Mouse (Mus musculus) lung, postnatal 14 days (tissue): ENCODE measurements around the gene Fam102b.
A peak's percentile ranks its signal among the peaks of the same experiment; 100 is the strongest.

Experiments
- DNase-seq: peaks from one replicate; pipeline ENCODE4 v3.0.0; 2021

Fam102b gene

GRCm38 (mm10) chr3:109010489-109011260 lies 16.7 kb downstream of the Fam102b start:
- DNase-seq = peak; percentile 52

DNA sequence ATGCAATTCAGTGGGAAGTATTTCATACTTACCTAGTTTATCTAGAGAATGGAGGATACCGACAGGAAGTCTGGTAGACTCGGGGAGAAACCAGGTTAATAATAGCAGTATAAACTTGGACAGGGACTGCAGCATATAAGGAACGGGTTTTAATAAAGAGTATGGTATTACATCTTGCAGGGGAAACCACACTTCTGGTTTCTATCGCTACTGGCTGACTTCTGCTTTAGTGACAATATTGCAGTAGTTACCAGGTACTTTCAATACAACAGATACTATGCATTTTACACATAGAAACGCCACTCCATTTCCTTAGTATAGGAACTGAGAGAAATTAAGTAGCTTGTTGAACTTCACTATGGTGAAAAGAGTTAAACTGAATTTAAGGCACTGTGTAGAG lies 19.2 kb downstream of the Fam102b start:
- DNase-seq = no peak

GRCm38 (mm10) chr3:109005777-109006176 lies 21.6 kb downstream of the Fam102b start:
- no peak for DNase-seq

DNA sequence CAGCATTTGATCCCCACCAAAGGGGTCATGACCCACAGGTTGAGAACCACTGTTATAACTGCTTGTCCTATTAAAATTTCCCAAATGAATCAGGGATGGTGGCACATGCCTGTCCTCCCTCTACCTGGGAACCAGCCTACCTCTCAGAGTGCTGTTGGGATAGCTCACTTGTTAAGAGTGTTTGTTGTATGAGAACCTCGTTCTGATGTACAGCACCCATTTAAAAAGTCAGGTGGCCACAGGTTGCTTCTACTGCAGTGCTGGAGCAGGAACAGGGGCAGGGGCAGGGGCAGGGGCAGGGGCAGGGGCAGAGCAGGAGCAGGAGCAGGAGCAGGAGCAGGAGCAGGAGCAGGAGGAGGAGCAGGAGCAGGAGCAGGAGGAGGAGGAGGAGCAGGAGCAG lies 28.2 kb downstream of the Fam102b start:
- DNase-seq = no peak

GRCm38 (mm10) chr3:108997762-108998161 lies 29.6 kb downstream of the Fam102b start:
- DNase-seq = no peak

- DNase-seq = peak; percentile 36
Measured at GRCm38 (mm10) chr3:108997284-108997683, 30.1 kb downstream of the Fam102b start.

DNA sequence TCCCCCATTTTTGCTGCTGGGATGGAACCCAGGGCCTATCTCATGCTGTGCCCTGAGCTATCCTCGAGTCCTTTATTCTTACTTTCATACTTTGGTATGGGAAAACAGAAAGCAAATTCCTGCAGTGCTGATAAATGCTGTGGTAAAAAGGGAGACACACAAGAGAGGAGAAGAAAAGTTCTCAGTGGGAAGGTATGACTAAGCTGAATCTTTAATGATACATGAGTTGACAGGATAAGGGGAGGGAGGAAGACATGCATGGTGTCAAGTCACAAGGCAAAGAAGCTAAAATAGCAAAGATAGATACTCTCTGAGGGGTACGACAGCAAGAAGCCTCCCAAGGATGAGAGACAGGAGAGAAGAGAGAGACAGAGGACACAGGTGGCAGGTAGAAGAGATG lies 32.0 kb downstream of the Fam102b start:
- DNase-seq = no peak

DNA sequence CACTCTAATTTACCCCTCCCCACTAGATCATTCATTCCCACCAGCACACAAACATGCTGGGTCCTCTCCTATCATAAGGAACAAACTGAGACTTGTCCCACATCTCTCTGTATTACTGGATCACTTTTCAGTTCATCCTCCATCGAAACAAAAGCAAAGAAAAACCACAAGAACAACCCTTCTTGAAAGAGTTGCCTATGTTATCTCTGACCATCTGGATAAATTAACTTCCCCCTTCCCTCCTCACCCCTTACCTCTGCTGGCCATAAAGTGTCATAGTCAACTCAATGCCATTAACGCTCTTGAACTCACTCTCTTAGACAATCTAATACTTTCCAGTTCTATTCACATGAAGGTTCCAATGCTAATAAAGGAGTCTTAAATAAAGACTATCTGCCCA lies 32.9 kb downstream of the Fam102b start:
- DNase-seq = no peak

DNA sequence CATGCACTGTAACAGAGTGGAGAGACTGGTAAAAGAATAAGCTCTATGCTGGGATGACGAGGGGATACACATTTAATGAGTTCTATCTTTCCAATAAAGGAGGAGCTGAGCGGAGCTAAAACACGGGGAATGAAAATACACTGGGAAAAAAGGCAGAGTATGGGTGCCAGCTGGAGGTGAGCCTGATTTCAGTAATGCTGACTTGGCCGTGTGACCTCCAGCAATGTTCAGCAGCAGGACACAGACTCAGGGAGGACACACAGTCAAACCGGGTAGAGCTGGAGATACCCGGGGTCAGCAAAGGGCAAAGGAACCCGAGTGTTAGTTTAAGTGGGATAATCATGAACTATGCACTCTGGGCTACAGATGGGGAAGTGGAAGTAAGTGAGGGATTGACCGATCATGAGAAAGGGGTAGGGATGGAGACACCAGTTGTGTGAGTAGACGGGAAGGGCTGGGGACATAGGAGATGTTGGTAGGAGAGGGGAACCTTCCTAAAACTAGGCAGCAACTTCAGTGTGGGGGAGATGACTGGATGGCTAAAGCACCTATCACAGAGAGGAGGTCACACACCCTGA lies 37.3 kb downstream of the Fam102b start:
- peak; percentile 18 for DNase-seq

GRCm38 (mm10) chr3:108987009-108987659 lies 40.3 kb downstream of the Fam102b start:
- no peak for DNase-seq

DNA sequence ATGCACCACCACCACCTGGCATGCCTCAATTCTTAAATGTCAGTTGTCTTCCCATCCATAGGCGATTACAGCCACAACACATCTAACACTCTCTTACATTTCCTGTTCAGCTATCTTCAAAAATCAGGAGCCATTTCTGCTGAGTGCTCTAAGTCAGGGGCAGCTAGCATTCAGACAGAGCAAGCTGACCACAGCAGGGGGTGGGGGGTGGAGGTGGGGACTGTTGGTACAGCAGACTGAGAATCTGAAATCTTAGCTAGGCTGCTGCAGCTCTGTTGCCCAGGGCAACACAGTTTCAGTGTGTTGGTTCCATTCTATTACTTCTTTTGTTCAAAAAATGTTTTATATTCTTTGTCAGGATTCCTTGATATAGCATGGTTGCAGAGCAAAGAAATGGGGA lies 40.9 kb downstream of the Fam102b start:
- no peak for DNase-seq

GRCm38 (mm10) chr3:108983989-108984388 lies 43.4 kb downstream of the Fam102b start:
- no peak for DNase-seq

GRCm38 (mm10) chr3:108981946-108982345 lies 45.5 kb downstream of the Fam102b start:
- DNase-seq = no peak

GRCm38 (mm10) chr3:108977340-108978030 lies 49.9 kb downstream of the Fam102b start:
- peak; percentile 35 for DNase-seq

- DNase-seq = no peak
Measured at GRCm38 (mm10) chr3:108974920-108975485, 52.4 kb downstream of the Fam102b start.

DNA sequence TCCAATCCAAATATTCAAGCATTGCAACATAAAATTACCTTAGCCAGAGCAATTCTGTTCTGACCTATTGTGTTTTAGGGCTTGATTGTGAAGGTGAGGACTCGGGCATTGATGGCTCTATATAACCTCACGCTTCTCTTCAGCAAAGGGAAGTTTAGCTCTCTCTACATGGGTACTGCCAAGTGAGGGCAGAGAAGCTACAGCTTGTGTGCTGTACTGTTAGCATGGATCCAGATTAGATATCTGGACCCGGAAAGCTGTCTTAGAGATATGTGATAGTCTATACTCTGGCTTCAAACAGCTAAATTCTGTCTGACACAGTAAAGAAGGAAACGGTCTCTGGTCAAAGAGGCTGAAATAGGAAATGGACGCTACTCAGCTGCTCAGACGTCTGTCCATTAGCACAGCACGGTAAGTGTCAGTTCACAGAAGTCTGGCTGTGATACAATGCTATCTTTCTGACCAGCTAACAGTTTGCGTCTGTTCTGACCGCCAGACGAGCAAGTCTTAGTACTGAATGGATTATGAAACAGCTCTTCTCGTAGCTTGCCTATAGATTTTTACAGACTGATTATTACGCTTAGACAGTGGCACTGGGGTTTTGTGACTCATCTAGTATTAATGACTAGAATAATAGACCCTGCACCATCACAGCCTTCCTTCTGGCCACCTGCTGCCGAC lies 53.3 kb downstream of the Fam102b start:
- DNase-seq = no peak

DNA sequence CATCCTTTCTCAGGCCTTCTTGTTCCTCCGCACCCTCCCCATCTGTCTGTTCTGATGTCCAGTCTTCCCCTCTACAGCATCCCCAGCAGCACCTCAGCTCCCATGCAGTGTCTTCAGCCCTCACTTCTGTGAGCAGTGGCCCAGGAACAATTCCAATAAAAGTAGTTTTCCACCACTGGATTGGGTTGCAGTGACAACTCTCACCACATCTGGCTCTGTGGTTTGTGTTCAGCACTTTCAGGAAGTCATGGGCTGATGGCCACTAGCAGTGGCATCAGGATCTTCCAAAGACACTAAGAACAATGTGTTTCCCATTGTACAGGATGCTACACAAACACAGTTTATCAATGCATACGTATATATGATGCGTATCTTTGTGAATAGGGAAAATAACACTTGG lies 61.4 kb downstream of the Fam102b start:
- no peak for DNase-seq

GRCm38 (mm10) chr3:108964361-108965044 lies 62.9 kb downstream of the Fam102b start:
- peak; percentile 11 for DNase-seq

DNA sequence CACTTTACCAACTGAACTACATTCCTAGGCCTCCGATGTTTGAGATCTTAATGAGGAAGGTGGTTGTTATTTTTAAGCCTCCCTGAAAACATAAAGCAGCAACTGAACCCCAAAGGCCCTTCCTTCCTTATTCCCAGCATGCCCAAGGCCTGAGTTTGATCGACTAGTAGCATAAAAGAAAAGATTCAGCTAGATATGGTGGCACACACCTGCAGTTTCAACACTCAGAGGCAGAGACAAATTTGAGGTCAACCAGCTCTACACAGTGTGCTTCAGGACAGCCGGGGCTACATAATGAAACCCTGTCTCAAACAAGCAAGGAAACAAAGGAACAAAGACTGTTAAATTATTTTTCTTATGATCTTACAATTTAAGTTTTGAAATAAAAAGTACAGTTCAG lies 63.6 kb downstream of the Fam102b start:
- DNase-seq = no peak

DNA sequence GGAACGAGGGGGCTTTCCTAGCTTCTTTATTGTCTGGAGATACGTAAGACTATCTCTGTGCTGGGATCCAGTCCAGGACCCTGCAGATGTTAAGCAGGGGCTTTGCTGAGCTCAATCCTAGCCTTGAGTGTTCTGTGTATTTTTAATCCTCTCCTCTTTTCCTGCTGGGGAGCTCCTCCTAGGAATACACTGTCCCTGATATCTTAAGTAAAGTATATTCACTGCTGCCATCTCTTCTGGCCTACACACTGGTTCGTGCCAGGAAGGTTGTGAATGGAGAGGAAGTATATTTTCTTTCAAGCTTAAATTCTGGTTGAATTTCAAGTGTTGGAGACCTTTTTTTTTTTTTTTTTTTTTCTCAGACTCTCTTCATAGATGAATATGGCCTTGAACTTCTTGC lies 64.1 kb downstream of the Fam102b start:
- DNase-seq = no peak

DNA sequence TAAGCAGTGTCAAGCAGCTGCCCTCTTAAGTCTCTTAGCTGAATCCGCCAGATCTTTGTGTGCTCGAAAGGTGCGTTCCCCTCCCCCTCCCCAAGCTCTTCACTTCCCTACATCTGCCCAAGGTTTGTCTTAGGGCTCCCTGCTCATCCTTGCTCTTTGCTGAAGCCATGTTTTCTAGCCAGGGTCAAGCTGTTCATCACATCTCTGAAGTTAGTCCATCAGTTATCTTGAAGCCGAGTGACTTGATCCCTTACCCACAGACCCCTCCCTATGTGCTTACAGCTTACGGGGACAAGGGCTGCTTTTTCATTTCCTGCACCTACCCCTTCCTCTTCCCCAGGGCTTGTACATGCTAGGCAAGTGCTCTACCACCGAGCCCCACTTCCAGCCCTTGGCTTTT lies 65.8 kb downstream of the Fam102b start:
- DNase-seq = no peak

GRCm38 (mm10) chr3:108961226-108961625 lies 66.2 kb downstream of the Fam102b start:
- peak; percentile 20 for DNase-seq
